Mouse (Mus musculus) gastrocnemius, postnatal 10 days (tissue): ENCODE data around the gene Gm45021. TPM values are rescaled to one million over a fixed set of nuclear protein-coding genes. Genes with fewer than 3 reads are reported as not detected.

Experiments used
- DNase-seq: peaks from one replicate; pipeline ENCODE4 v3.0.0; 2021; ENCODE audit warnings: mixed read lengths
- total RNA-seq, 2 experiments: library from RNA; stranded (reverse); gene quantifications; 2 replicates each; pipeline ENCODE4 v1.2.3; 2021

Gene Gm45021
- total RNA-seq, 2 experiments from 2014 or later = not detected

GRCm38 (mm10) chr6:48648779-48649178 is 59.4 kb downstream of the Gm45021 start:
- no peak for DNase-seq

GRCm38 (mm10) chr6:48650041-48650440 is 60.6 kb downstream of the Gm45021 start:
- DNase-seq = no peak

- no peak for DNase-seq
Measured at GRCm38 (mm10) chr6:48658721-48659120, 69.3 kb downstream of the Gm45021 start.

Other genes starting within 250 kb of the Gm45021 start
- gene Krba1, start 194.0 kb upstream of the Gm45021 start, total RNA-seq = 10 to 100 TPM; 12.3 to 16.1 TPM
- 10 to 100 TPM; 17.6 to 20.1 TPM for gene Zfp467, start 143.8 kb upstream of the Gm45021 start, total RNA-seq
- under 1 TPM; 0.16 to 0.27 TPM for gene Sspo, start 141.4 kb upstream of the Gm45021 start, total RNA-seq
- 10 to 100 TPM; 42.3 to 47.3 TPM for gene Atp6v0e2, start 52.0 kb upstream of the Gm45021 start, total RNA-seq
- gene Lrrc61, start 34.8 kb upstream of the Gm45021 start, total RNA-seq = 10 to 100 TPM; 11.9 to 14.1 TPM
- gene Rarres2, start 16.8 kb upstream of the Gm45021 start, total RNA-seq = 10 to 100 TPM; 40.1 to 47.0 TPM
- gene Repin1, start 4.3 kb downstream of the Gm45021 start, total RNA-seq = 10 to 100 TPM; 18.5 to 25.2 TPM
- gene Gm44965, start 4.3 kb downstream of the Gm45021 start, total RNA-seq = 1 to 10 TPM in 1 of 2 experiments, not detected in 1; 5.4 TPM
- gene Zfp775, start 12.5 kb downstream of the Gm45021 start, total RNA-seq = 1 to 10 TPM; 5.1 TPM
- gene AI854703, start 37.2 kb downstream of the Gm45021 start, total RNA-seq = under 1 TPM; 0.36 to 0.47 TPM
- 1 to 10 TPM; 4.0 to 7.4 TPM for gene Gimap8, start 57.6 kb downstream of the Gm45021 start, total RNA-seq
- 1 to 10 TPM; 2.2 to 2.3 TPM for gene Gimap9, start 86.5 kb downstream of the Gm45021 start, total RNA-seq
- gene Gimap4, start 94.9 kb downstream of the Gm45021 start, total RNA-seq = 10 to 100 TPM; 13.5 to 16.5 TPM
- 10 to 100 TPM; 24.2 to 29.4 TPM for gene Gimap6, start 118.6 kb downstream of the Gm45021 start, total RNA-seq
- 1 to 10 TPM; 2.1 to 5.2 TPM for gene Gm28053, start 129.0 kb downstream of the Gm45021 start, total RNA-seq
- gene Gimap7, start 129.0 kb downstream of the Gm45021 start, total RNA-seq = not detected
- 1 to 10 TPM; 7.9 to 9.1 TPM for gene Gimap1, start 149.4 kb downstream of the Gm45021 start, total RNA-seq
- gene Gimap5, start 156.6 kb downstream of the Gm45021 start, total RNA-seq = 1 to 10 TPM; 4.9 to 7.4 TPM
- gene Gimap3, start 181.2 kb downstream of the Gm45021 start, total RNA-seq = under 1 TPM; 0.16 to 0.20 TPM